Mouse (Mus musculus): ENCODE data around the gene Apof. TPM values are rescaled to one million over a fixed set of nuclear protein-coding genes. Genes with fewer than 3 reads are reported as not detected.

Gene Apof
- not detected for total RNA-seq (2021)
- long read RNA-seq = 0 reads

GRCm38 (mm10) chr10:128268371-128268770 lies at the start of gene Apof:
Apof (plus strand) TSS chr10:128268671.
- DNase-seq (ENCODE audit: low spot score in 2 of 2) = no peak

- no peak for DNase-seq (ENCODE audit: low spot score in 2 of 2)
Measured at GRCm38 (mm10) chr10:128221533-128222286, 46.8 kb upstream of the Apof start.

GRCm38 (mm10) chr10:128225064-128225463 lies 43.4 kb upstream of the Apof start:
- no peak for DNase-seq (ENCODE audit: low spot score in 2 of 2)

GRCm38 (mm10) chr10:128225538-128225937 lies 42.9 kb upstream of the Apof start, which contains the start of gene Mip:
Mip (plus strand) TSS chr10:128225838.
- DNase-seq (ENCODE audit: low spot score in 2 of 2) = no peak

GRCm38 (mm10) chr10:128227592-128227991 lies 40.9 kb upstream of the Apof start:
- DNase-seq (ENCODE audit: low spot score in 2 of 2) = no peak

GRCm38 (mm10) chr10:128228009-128228408 lies 40.5 kb upstream of the Apof start:
- DNase-seq (ENCODE audit: low spot score in 2 of 2) = no peak

- no peak for DNase-seq (ENCODE audit: low spot score in 2 of 2)
Measured at GRCm38 (mm10) chr10:128230582-128230981, 37.9 kb upstream of the Apof start.

- no peak for DNase-seq (ENCODE audit: low spot score in 2 of 2)
Measured at GRCm38 (mm10) chr10:128231146-128231545, 37.3 kb upstream of the Apof start.

GRCm38 (mm10) chr10:128231697-128232419 lies 36.6 kb upstream of the Apof start, which contains the start of gene Timeless:
Timeless (plus strand) TSS chr10:128232065.
- peak; percentile 79 to 84 for DNase-seq (ENCODE audit: low spot score in 2 of 2)

GRCm38 (mm10) chr10:128232420-128232985 lies 36.0 kb upstream of the Apof start:
- peak in 1 of 2 experiments; percentile 79 for DNase-seq (ENCODE audit: low spot score in 2 of 2)

GRCm38 (mm10) chr10:128236321-128236720 lies 32.1 kb upstream of the Apof start:
- no peak for DNase-seq (ENCODE audit: low spot score in 2 of 2)

- peak in 1 of 2 experiments; percentile 29 for DNase-seq (ENCODE audit: low spot score in 2 of 2)
Measured at GRCm38 (mm10) chr10:128237807-128238480, 30.5 kb upstream of the Apof start.

- DNase-seq (ENCODE audit: low spot score in 2 of 2) = no peak
Measured at GRCm38 (mm10) chr10:128239140-128239539, 29.3 kb upstream of the Apof start.

GRCm38 (mm10) chr10:128240131-128240530 lies 28.3 kb upstream of the Apof start:
- no peak for DNase-seq (ENCODE audit: low spot score in 2 of 2)

GRCm38 (mm10) chr10:128243252-128243651 lies 25.2 kb upstream of the Apof start:
- no peak for DNase-seq (ENCODE audit: low spot score in 2 of 2)

GRCm38 (mm10) chr10:128244121-128244520 lies 24.4 kb upstream of the Apof start:
- DNase-seq (ENCODE audit: low spot score in 2 of 2) = no peak

- DNase-seq (ENCODE audit: low spot score in 2 of 2) = no peak
Measured at GRCm38 (mm10) chr10:128247020-128247732, 21.3 kb upstream of the Apof start.

GRCm38 (mm10) chr10:128250565-128250964 lies 17.9 kb upstream of the Apof start:
- DNase-seq (ENCODE audit: low spot score in 2 of 2) = no peak

- DNase-seq (ENCODE audit: low spot score in 2 of 2) = no peak
Measured at GRCm38 (mm10) chr10:128253677-128254255, 14.7 kb upstream of the Apof start, which contains the start of gene Apon. Apon (plus strand) TSS chr10:128254096.

- DNase-seq (ENCODE audit: low spot score in 2 of 2) = no peak
Measured at GRCm38 (mm10) chr10:128255925-128256324, 12.5 kb upstream of the Apof start.
